Mouse (Mus musculus): ENCODE results near the gene Bcr.

- TF ChIP-seq POLR2A (IDR thresholded peaks at IDR 0.05; ENCODE audit: insufficient read depth, low read depth, low read length) (no peak), EP300 (IDR thresholded peaks at IDR 0.05; ENCODE audit: insufficient read depth, low read depth, low read length) (no peak)
These were observed 15.3 kb downstream of the Bcr start for GRCm38 (mm10) chr10:75075665-75076064.
